Mouse (Mus musculus): ENCODE measurements around the gene Lyzl4.

DNA sequence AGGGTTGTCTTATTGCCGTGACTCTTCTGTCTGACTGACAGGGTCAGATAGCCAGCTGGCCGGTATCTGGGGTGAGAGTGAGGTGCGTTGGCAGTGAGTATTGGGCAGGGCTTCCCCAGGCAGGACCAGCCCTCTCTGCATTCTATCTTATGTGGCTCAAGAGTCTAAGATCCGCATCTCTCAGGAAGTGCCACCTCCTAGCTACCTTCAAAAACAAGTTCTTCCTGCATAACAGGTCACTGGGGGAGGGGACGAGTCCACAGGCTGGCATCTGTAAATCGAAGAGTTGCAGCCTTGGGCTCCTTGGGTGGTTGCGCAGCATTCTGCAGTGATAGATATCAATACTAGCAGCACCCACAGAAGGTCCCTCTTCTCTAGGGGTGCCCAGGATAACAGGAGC lies 5.1 kb upstream of the Lyzl4 start:
- TF ChIP-seq CTCF (IDR thresholded peaks at IDR 0.05; ENCODE audit: extremely low read depth, insufficient read depth, low read length), result no peak
- TF ChIP-seq POLR2A (IDR thresholded peaks at IDR 0.05; ENCODE audit: extremely low read depth, insufficient read depth, low read length), result no peak
